Mouse (Mus musculus): ENCODE results near the gene P2rx2. TPM values are rescaled to one million over a fixed set of nuclear protein-coding genes. Genes with fewer than 3 reads are reported as not detected.

Gene P2rx2
- total and polyA plus RNA-seq, 2 experiments from 2014 or later = 10.7 to 11.9 TPM

GRCm38 (mm10) chr5:110313127-110313526, 29.9 kb downstream of the P2rx2 start:
- H3K4me2 ChIP-seq (ENCODE audit: low read depth, low read length, poor library complexity, severe bottlenecking) = no peak overlapping the region
- H3K27ac ChIP-seq (ENCODE audit: low read depth, low read length) = no peak overlapping the region
- ATAC-seq (ENCODE audit: low FRiP score) = no peak
- no peak overlapping the region for H3K4me3 ChIP-seq (ENCODE audit: low read depth, low read length)
- WGBS = 95% methylated on average over 3 of the region's 3 CpGs
- no peaks in the 10 kb centered on the region for H3K4me1 ChIP-seq (ENCODE audit: insufficient read depth, low read length)
- H3K27me3 ChIP-seq (ENCODE audit: insufficient read depth, low read length) = no peaks in the 10 kb centered on the region
- no peak overlapping the region for H3K9ac ChIP-seq (replicated peaks; ENCODE audit: low read length, poor library complexity, severe bottlenecking)
- no peak for TF ChIP-seq CTCF (IDR thresholded peaks at IDR 0.05)
- H3K9me3 ChIP-seq (ENCODE audit: low read length) = no peaks in the 10 kb centered on the region
- no peak for DNase-seq (ENCODE audit: low spot score)
- no peaks in the 10 kb centered on the region; the same call in 1 of the 2 replicates for H3K36me3 ChIP-seq (ENCODE audit: insufficient read depth, low read length)

GRCm38 (mm10) chr5:110308861-110309260, 34.2 kb downstream of the P2rx2 start:
- DNase-seq (ENCODE audit: low spot score) = no peak
- H3K36me3 ChIP-seq (ENCODE audit: insufficient read depth, low read length) = 0 out of 2 replicates have a peak, but pooled peaks cover 3% of the 10 kb centered on the region
- 95% methylated on average over 7 of the region's 7 CpGs for whole genome bisulfite sequencing

GRCm38 (mm10) chr5:110300591-110300990, 42.4 kb downstream of the P2rx2 start:
- no peak for TF ChIP-seq CTCF (IDR thresholded peaks at IDR 0.05)
- H3K4me1 ChIP-seq (ENCODE audit: insufficient read depth, low read length) = no peaks in the 10 kb centered on the region

More at GRCm38 (mm10) chr5:110308861-110309260, 34.2 kb downstream of the P2rx2 start:
- Histone ChIP-seq H3K9ac (replicated peaks; ENCODE audit: low read length, poor library complexity, severe bottlenecking) (no peak overlapping the region), H3K27ac (ENCODE audit: low read depth, low read length) (no peak overlapping the region), H3K4me1 (ENCODE audit: insufficient read depth, low read length) (no peaks in the 10 kb centered on the region), H3K9me3 (ENCODE audit: low read length) (no peaks in the 10 kb centered on the region), H3K4me3 (ENCODE audit: low read depth, low read length) (no peak overlapping the region), H3K4me2 (ENCODE audit: low read depth, low read length, poor library complexity, severe bottlenecking) (no peak overlapping the region), H3K27me3 (ENCODE audit: insufficient read depth, low read length) (no peaks in the 10 kb centered on the region)
- no peak for TF ChIP-seq CTCF (IDR thresholded peaks at IDR 0.05)
- no peak for ATAC-seq (ENCODE audit: low FRiP score)

GRCm38 (mm10) chr5:110296637-110297036, 46.4 kb downstream of the P2rx2 start:
- Histone ChIP-seq H3K4me2 (ENCODE audit: low read depth, low read length, poor library complexity, severe bottlenecking) (no peak overlapping the region), H3K27ac (ENCODE audit: low read depth, low read length) (no peak overlapping the region), H3K4me3 (ENCODE audit: low read depth, low read length) (no peak overlapping the region), H3K36me3 (ENCODE audit: insufficient read depth, low read length) (peaks cover 8% of the 10 kb centered on the region), H3K4me1 (ENCODE audit: insufficient read depth, low read length) (no peaks in the 10 kb centered on the region), H3K9ac (replicated peaks; ENCODE audit: low read length, poor library complexity, severe bottlenecking) (no peak overlapping the region), H3K27me3 (ENCODE audit: insufficient read depth, low read length) (no peaks in the 10 kb centered on the region), H3K9me3 (ENCODE audit: low read length) (no peaks in the 10 kb centered on the region)
- no peak for ATAC-seq (ENCODE audit: low FRiP score)
- WGBS = 89% methylated on average over 1 of the region's 1 CpGs
- no peak for DNase-seq (ENCODE audit: low spot score)
- no peak for TF ChIP-seq CTCF (IDR thresholded peaks at IDR 0.05)

More at GRCm38 (mm10) chr5:110300591-110300990, 42.4 kb downstream of the P2rx2 start:
- H3K4me2 ChIP-seq (ENCODE audit: low read depth, low read length, poor library complexity, severe bottlenecking) = no peak overlapping the region
- DNase-seq (ENCODE audit: low spot score) (no peak), ATAC-seq (ENCODE audit: low FRiP score) (no peak)
- H3K36me3 ChIP-seq (ENCODE audit: insufficient read depth, low read length) = peaks cover 6% of the 10 kb centered on the region
- no peak overlapping the region for H3K27ac ChIP-seq (ENCODE audit: low read depth, low read length)
- H3K9ac ChIP-seq (replicated peaks; ENCODE audit: low read length, poor library complexity, severe bottlenecking) = no peak overlapping the region
- no peaks in the 10 kb centered on the region for H3K27me3 ChIP-seq (ENCODE audit: insufficient read depth, low read length)
- WGBS = 95% methylated on average over 2 of the region's 2 CpGs
- H3K4me3 ChIP-seq (ENCODE audit: low read depth, low read length) = no peak overlapping the region
- H3K9me3 ChIP-seq (ENCODE audit: low read length) = no peaks in the 10 kb centered on the region

GRCm38 (mm10) chr5:110291649-110292048, 51.4 kb downstream of the P2rx2 start:
- H3K9ac ChIP-seq (replicated peaks; ENCODE audit: low read length, poor library complexity, severe bottlenecking) = no peak overlapping the region
- 88% methylated on average over 1 of the region's 1 CpGs for WGBS

More at GRCm38 (mm10) chr5:110291649-110292048, 51.4 kb downstream of the P2rx2 start:
- Histone ChIP-seq H3K4me2 (ENCODE audit: low read depth, low read length, poor library complexity, severe bottlenecking) (no peak overlapping the region), H3K4me1 (ENCODE audit: insufficient read depth, low read length) (no peaks in the 10 kb centered on the region), H3K4me3 (ENCODE audit: low read depth, low read length) (no peak overlapping the region), H3K9me3 (ENCODE audit: low read length) (no peaks in the 10 kb centered on the region), H3K36me3 (ENCODE audit: insufficient read depth, low read length) (peaks cover 5% of the 10 kb centered on the region; the same call in 1 of the 2 replicates), H3K27me3 (ENCODE audit: insufficient read depth, low read length) (no peaks in the 10 kb centered on the region), H3K27ac (ENCODE audit: low read depth, low read length) (no peak overlapping the region)
- ATAC-seq (ENCODE audit: low FRiP score) (no peak), DNase-seq (ENCODE audit: low spot score) (no peak)
- TF ChIP-seq CTCF (IDR thresholded peaks at IDR 0.05) = no peak

Other genes starting within 250 kb of the P2rx2 start
- gene Gm35315, start 248.8 kb downstream of the P2rx2 start, total RNA-seq (2014; rRNA removed) = 0.28 and 0.88 TPM in 2 replicates
- gene Gm35315, start 248.8 kb downstream of the P2rx2 start, polyA plus RNA-seq (2015; fragmentation: Nextera tagmentation; extraction: Ambion mirVana) = 0.39 and 0.40 TPM in 2 replicates
- gene Plcxd1, start 243.2 kb downstream of the P2rx2 start, total RNA-seq (2014; rRNA removed) = 20.9 and 21.6 TPM in 2 replicates
- 10.0 and 10.5 TPM in 2 replicates for gene Plcxd1, start 243.2 kb downstream of the P2rx2 start, polyA plus RNA-seq (2015; fragmentation: Nextera tagmentation; extraction: Ambion mirVana)
- 119 and 135 TPM in 2 replicates for gene Gtpbp6, start 235.0 kb downstream of the P2rx2 start, total RNA-seq (2014; rRNA removed)
- gene Gtpbp6, start 235.0 kb downstream of the P2rx2 start, polyA plus RNA-seq (2015; fragmentation: Nextera tagmentation; extraction: Ambion mirVana) = 57.5 and 65.3 TPM in 2 replicates
- 10.9 and 16.4 TPM in 2 replicates for gene Zfp605, start 233.1 kb downstream of the P2rx2 start, total RNA-seq (2014; rRNA removed)
- gene Zfp605, start 233.1 kb downstream of the P2rx2 start, polyA plus RNA-seq (2015; fragmentation: Nextera tagmentation; extraction: Ambion mirVana) = 14.7 and 16.8 TPM in 2 replicates
- 58.0 and 70.8 TPM in 2 replicates for gene Chfr, start 207.4 kb downstream of the P2rx2 start, total RNA-seq (2014; rRNA removed)
- gene Chfr, start 207.4 kb downstream of the P2rx2 start, polyA plus RNA-seq (2015; fragmentation: Nextera tagmentation; extraction: Ambion mirVana) = 62.5 and 62.6 TPM in 2 replicates
- 23.4 and 24.7 TPM in 2 replicates for gene Golga3, start 166.5 kb downstream of the P2rx2 start, total RNA-seq (2014; rRNA removed)
- gene Golga3, start 166.5 kb downstream of the P2rx2 start, polyA plus RNA-seq (2015; fragmentation: Nextera tagmentation; extraction: Ambion mirVana) = 18.9 and 20.1 TPM in 2 replicates
- 27.9 and 30.7 TPM in 2 replicates for gene Ankle2, start 112.2 kb downstream of the P2rx2 start, total RNA-seq (2014; rRNA removed)
- 15.4 and 17.1 TPM in 2 replicates for gene Ankle2, start 112.2 kb downstream of the P2rx2 start, polyA plus RNA-seq (2015; fragmentation: Nextera tagmentation; extraction: Ambion mirVana)
- 156 and 164 TPM in 2 replicates for gene Pgam5, start 73.3 kb downstream of the P2rx2 start, total RNA-seq (2014; rRNA removed)
- 117 and 119 TPM in 2 replicates for gene Pgam5, start 73.3 kb downstream of the P2rx2 start, polyA plus RNA-seq (2015; fragmentation: Nextera tagmentation; extraction: Ambion mirVana)
- 7.8 and 9.1 TPM in 2 replicates for gene Pxmp2, start 57.0 kb downstream of the P2rx2 start, total RNA-seq (2014; rRNA removed)
- 16.3 and 16.7 TPM in 2 replicates for gene Pxmp2, start 57.0 kb downstream of the P2rx2 start, polyA plus RNA-seq (2015; fragmentation: Nextera tagmentation; extraction: Ambion mirVana)
- 7.9 and 10.2 TPM in 2 replicates for gene Pole, start 56.9 kb downstream of the P2rx2 start, total RNA-seq (2014; rRNA removed)
- gene Pole, start 56.9 kb downstream of the P2rx2 start, polyA plus RNA-seq (2015; fragmentation: Nextera tagmentation; extraction: Ambion mirVana) = 2.2 and 3.1 TPM in 2 replicates
- not detected in 2 replicates for gene Lrcol1, start 1.5 kb upstream of the P2rx2 start, total RNA-seq (2014; rRNA removed)
- gene Lrcol1, start 1.5 kb upstream of the P2rx2 start, polyA plus RNA-seq (2015; fragmentation: Nextera tagmentation; extraction: Ambion mirVana) = not detected in 2 replicates
- gene Fbrsl1, start 105.3 kb upstream of the P2rx2 start, total RNA-seq (2014; rRNA removed) = 32.8 and 36.2 TPM in 2 replicates
- gene Fbrsl1, start 105.3 kb upstream of the P2rx2 start, polyA plus RNA-seq (2015; fragmentation: Nextera tagmentation; extraction: Ambion mirVana) = 14.7 and 20.3 TPM in 2 replicates
- gene Galnt9, start 201.1 kb upstream of the P2rx2 start, total RNA-seq (2014; rRNA removed) = 29.7 and 34.0 TPM in 2 replicates
- gene Galnt9, start 201.1 kb upstream of the P2rx2 start, polyA plus RNA-seq (2015; fragmentation: Nextera tagmentation; extraction: Ambion mirVana) = 21.4 and 23.1 TPM in 2 replicates